Mouse (Mus musculus) stomach, embryonic 16.5 days (tissue): ENCODE data around the gene Mdc1. TPM values are rescaled to one million over a fixed set of nuclear protein-coding genes. Genes with fewer than 3 reads are reported as not detected.

Source experiments
- ATAC-seq: fragments of 200-750 bp; cut with Nextera tagmentation; 2 replicates; pipeline ENCODE4 v1.8.0; 2017; ENCODE audit warnings: moderate number of reproducible peaks, moderate TSS enrichment; ENCODE audit not compliant: insufficient read depth, low FRiP score
- H3K27ac ChIP-seq: fragments of 300-500 bp; sonication (generic); 2 replicates; pipeline ENCODE4 v1.5.1; 2014; ENCODE audit warnings: low read length
- H3K27me3 ChIP-seq: fragments of 300-500 bp; sonication (generic); 2 replicates; pipeline ENCODE4 v1.6.1; 2014; ENCODE audit warnings: low read length, control low read depth, mixed read lengths; ENCODE audit not compliant: control insufficient read depth, insufficient read depth
- H3K36me3 ChIP-seq: fragments of 300-500 bp; sonication (generic); 2 replicates; pipeline ENCODE4 v1.6.1; 2014; ENCODE audit warnings: low read length; ENCODE audit not compliant: control insufficient read depth, insufficient read depth
- H3K4me1 ChIP-seq: fragments of 300-500 bp; sonication (generic); 2 replicates; pipeline ENCODE4 v1.6.1; 2014; ENCODE audit warnings: low read length, control low read depth, mixed read lengths; ENCODE audit not compliant: control insufficient read depth, insufficient read depth
- H3K4me2 ChIP-seq: fragments of 300-500 bp; sonication (generic); 2 replicates; pipeline ENCODE4 v1.6.1; 2014; ENCODE audit warnings: low read depth, low read length, mixed read lengths
- H3K4me3 ChIP-seq: fragments of 300-500 bp; sonication (generic); replicated peaks from 2 replicates; pipeline ENCODE4 v1.5.1; 2014; ENCODE audit warnings: mild to moderate bottlenecking, low read length
- H3K9ac ChIP-seq: fragments of 300-500 bp; sonication (generic); 2 replicates; pipeline ENCODE4 v1.6.1; 2014; ENCODE audit warnings: low read length
- H3K9me3 ChIP-seq: fragments of 300-500 bp; sonication (generic); replicated peaks from 2 replicates; pipeline ENCODE4 v1.6.1; 2016; ENCODE audit warnings: low read length, control low read depth; ENCODE audit not compliant: control insufficient read depth
- WGBS: fragments of 180-500 bp; shearing (Covaris S2); extraction: QIAGEN DNeasy Blood & Tissue Kit; methylation state at CpG from one replicate; pipeline ENCODE4 v1.1.7; 2014; 5-methylcytosine and 5-hydroxymethylcytosine counted together
- polyA plus RNA-seq: library from polyadenylated mRNA; unstranded; fragments of >200 nt; fragmentation: Nextera tagmentation; extraction: Ambion mirVana; gene quantifications from 2 replicates; pipeline ENCODE4 v1.2.1, GENCODE M21; 2015

Gene Mdc1
- polyA plus RNA-seq, 1 experiment from 2014 or later = 16.2 TPM

- H3K36me3 ChIP-seq = peaks cover 13% of the 10 kb centered on the region; the same call in 1 of the 2 replicates
- no peaks in the 10 kb centered on the region for H3K27me3 ChIP-seq
- H3K9me3 ChIP-seq = no peaks in the 10 kb centered on the region
- H3K4me3 ChIP-seq = no peak overlapping the region
- ATAC-seq = no peak
- 63% methylated on average over 2 of the region's 2 CpGs for WGBS
- no peak overlapping the region for H3K9ac ChIP-seq
- peaks cover 10% of the 10 kb centered on the region for H3K4me1 ChIP-seq
- no peak overlapping the region for H3K27ac ChIP-seq
- no peak overlapping the region for H3K4me2 ChIP-seq
Observed at GRCm38 (mm10) chr17:35859835-35860234, 18.5 kb downstream of the Mdc1 start.

DNA sequence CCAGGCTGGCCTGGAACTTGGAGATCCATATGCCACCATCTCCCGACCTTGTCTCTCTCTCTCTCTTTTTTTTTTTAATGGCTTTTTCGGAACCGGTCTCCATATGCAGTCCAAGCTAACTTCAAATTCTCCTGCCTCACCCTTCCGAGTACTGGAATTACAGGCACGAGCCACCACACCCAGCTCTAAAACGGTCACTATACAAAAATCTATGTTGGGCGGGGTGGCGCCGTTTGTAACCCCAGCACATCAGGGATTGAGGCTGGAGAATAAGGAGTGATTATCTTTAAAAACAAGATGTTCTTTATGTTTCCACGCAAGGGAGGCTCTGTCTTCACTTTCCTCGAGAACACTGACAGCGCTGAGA lies 19.5 kb downstream of the Mdc1 start:
- Histone ChIP-seq H3K4me1 (peaks cover 15% of the 10 kb centered on the region), H3K9me3 (no peaks in the 10 kb centered on the region), H3K9ac (peak overlapping the region; percentile 86), H3K4me2 (peak overlapping the region; percentile 70), H3K27me3 (no peaks in the 10 kb centered on the region), H3K27ac (peak overlapping the region; percentile 93), H3K36me3 (peaks cover 13% of the 10 kb centered on the region; the same call in 1 of the 2 replicates), H3K4me3 (peak overlapping the region; percentile 88)
- WGBS = 3% methylated on average over 12 of the region's 12 CpGs
- no peak for ATAC-seq

DNA sequence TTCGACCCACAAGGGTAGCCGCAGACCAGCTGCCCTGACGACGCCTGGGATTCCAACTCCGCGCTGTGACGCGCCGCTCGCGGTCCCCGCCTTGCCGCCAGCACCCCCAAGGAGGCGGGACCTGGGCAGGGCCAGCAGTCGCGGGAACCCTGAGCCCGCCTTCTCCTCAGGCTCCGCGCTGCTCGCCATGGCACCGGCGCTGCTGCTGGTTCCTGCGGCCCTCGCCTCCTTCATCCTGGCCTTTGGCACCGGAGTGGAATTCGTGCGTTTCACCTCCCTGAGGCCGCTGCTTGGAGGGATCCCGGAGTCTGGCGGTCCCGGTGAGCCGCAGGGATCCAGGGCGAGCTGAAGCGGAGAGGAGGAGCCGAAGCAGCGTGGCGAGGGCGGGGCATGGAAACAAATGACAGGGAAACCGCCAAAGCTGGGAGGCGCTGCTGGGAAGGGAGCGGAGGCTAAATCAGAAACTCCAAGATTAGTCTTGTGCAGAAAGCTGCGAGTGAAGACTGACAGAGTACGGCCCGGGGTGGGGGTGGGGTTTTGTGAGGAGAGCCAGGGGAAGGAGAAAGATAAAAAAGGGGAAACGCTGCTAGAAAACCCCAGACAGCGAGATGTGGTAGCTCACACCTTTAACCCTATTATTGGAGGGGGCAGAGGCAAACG lies 20.0 kb downstream of the Mdc1 start, which contains the start of gene Nrm:
Gene Nrm, plus strand, starts transcription at position 121 of the 660 bp plus-strand sequence.
- H3K27me3 ChIP-seq = no peaks in the 10 kb centered on the region
- ATAC-seq = peak; percentile 92
- H3K4me3 ChIP-seq = peak within 1 kb of the TSS; percentile 88
- peak within 1 kb of the TSS; percentile 93 for H3K27ac ChIP-seq
- peaks cover 13% of the 10 kb centered on the region; the same call in 1 of the 2 replicates for H3K36me3 ChIP-seq
- WGBS = under 1% methylated on average over 47 of the region's 47 CpGs
- H3K4me2 ChIP-seq = peak within 1 kb of the TSS; percentile 70
- H3K9ac ChIP-seq = peak within 1 kb of the TSS; percentile 86
- H3K9me3 ChIP-seq = no peaks in the 10 kb centered on the region
- H3K4me1 ChIP-seq = peaks cover 15% of the 10 kb centered on the region

- H3K9me3 ChIP-seq = no peaks in the 10 kb centered on the region
- peak overlapping the region; percentile 85 for H3K9ac ChIP-seq
- no peak for ATAC-seq
- peak overlapping the region; percentile 90 for H3K4me2 ChIP-seq
- H3K4me3 ChIP-seq = peak overlapping the region; percentile 74
- peaks cover 42% of the 10 kb centered on the region for H3K4me1 ChIP-seq
- WGBS = 34% methylated on average over 10 of the region's 10 CpGs
- H3K36me3 ChIP-seq = no peaks in the 10 kb centered on the region
- H3K27me3 ChIP-seq = no peaks in the 10 kb centered on the region
- H3K27ac ChIP-seq = peak overlapping the region; percentile 99
Observed at GRCm38 (mm10) chr17:35864832-35865353, 23.6 kb downstream of the Mdc1 start.

DNA sequence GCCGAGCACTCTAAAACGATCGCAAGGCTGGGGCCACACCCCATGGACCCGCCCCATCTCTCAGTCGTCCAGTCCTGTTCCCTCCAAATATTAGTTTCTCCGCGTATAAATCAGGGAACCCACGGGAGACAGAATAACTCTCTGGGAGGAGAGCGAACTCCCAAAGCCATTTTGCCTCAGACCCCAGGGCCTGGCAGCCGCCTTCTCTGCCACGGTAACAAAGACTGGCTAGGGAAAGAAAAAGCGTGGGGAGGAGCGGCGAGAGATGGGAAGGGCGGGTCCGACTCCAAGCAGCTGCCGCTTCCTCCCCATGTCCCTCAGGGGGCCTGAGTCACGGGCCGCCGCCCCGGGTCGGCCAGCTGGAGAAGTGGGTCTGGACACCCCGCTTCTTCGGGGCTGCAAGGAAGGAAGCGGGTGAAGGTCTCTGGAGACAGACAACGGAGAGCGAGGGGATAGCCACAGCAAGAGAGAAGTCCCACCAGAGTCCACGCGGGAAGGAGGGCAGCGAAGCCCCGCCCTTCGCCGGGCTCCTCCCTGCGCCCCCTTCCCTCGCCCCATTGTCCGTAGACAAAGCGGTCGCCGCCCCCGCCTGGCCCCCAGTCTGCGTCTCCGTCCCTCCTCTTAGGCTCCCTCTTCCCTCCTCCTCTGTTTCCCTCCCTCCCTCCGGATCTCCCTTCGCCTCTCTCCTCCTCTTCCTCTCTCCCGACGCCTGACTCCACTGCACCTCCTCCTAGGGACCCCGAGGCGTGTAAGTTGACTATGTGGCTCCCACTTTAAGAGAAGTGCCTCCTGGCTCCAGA lies 24.4 kb downstream of the Mdc1 start, which contains the start of gene Ppp1r18:
Gene Ppp1r18, plus strand, starts transcription at position 113 of the 800 bp plus-strand sequence.
- Histone ChIP-seq H3K36me3 (no peaks in the 10 kb centered on the region), H3K4me1 (peaks cover 46% of the 10 kb centered on the region), H3K27me3 (no peaks in the 10 kb centered on the region), H3K9ac (peak within 1 kb of the TSS; percentile 85), H3K4me3 (peak within 1 kb of the TSS; percentile 74), H3K9me3 (no peaks in the 10 kb centered on the region), H3K4me2 (peak within 1 kb of the TSS; percentile 90), H3K27ac (peak within 1 kb of the TSS; percentile 99)
- peak; percentile 67 for ATAC-seq
- under 1% methylated on average over 46 of the region's 48 CpGs for WGBS

GRCm38 (mm10) chr17:35866281-35866831 lies 25.0 kb downstream of the Mdc1 start:
- Histone ChIP-seq H3K4me2 (peak overlapping the region; percentile 90), H3K27me3 (no peaks in the 10 kb centered on the region), H3K4me3 (peak overlapping the region; percentile 74), H3K9me3 (peaks cover 3% of the 10 kb centered on the region; the same call in 1 of the 2 replicates), H3K4me1 (peaks cover 49% of the 10 kb centered on the region), H3K27ac (peak overlapping the region; percentile 99), H3K36me3 (peaks cover 4% of the 10 kb centered on the region; the same call in 1 of the 2 replicates), H3K9ac (peak overlapping the region; percentile 85)
- peak; percentile 56 for ATAC-seq
- WGBS = under 1% methylated on average over 38 of the region's 38 CpGs

- H3K9ac ChIP-seq = peak overlapping the region; percentile 85
- peaks cover 5% of the 10 kb centered on the region; the same call in 1 of the 2 replicates for H3K9me3 ChIP-seq
- H3K4me1 ChIP-seq = peaks cover 49% of the 10 kb centered on the region
- H3K4me2 ChIP-seq = peak overlapping the region; percentile 90
- H3K4me3 ChIP-seq = peak overlapping the region; percentile 74
- peaks cover 6% of the 10 kb centered on the region; the same call in 1 of the 2 replicates for H3K36me3 ChIP-seq
- peak overlapping the region; percentile 99 for H3K27ac ChIP-seq
- no peak for ATAC-seq
- WGBS = 14% methylated on average over 26 of the region's 26 CpGs
- no peaks in the 10 kb centered on the region for H3K27me3 ChIP-seq
Observed at GRCm38 (mm10) chr17:35866911-35867890, 25.9 kb downstream of the Mdc1 start.
